Mouse (Mus musculus): ENCODE data around the gene Kif27. TPM values are rescaled to one million over a fixed set of nuclear protein-coding genes. Genes with fewer than 3 reads are reported as not detected.
A peak's percentile ranks its signal among the peaks of the same experiment; 100 is the strongest.

Kif27 gene
- polyA plus RNA-seq, 1 experiment from 2014 or later, result 0.98 TPM

DNA sequence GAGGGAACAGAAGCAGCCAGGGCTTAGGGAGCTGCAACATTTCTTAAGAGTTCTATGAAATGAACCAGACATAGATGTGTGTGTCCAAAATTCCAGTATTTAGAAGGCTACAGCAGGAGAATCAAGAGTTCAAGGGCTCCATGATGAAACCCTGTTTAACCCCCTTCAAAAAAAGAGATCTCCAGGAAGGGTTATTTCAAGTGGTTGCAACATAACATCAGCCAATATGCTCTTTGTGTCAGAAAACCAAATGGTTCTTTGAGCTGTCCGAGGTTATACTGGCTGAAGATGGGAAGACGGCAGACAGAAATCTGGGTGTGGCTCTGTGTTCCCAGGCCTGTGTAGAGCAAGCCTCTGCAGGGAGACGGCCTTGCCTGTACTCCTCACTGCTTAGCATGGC lies 63.3 kb downstream of the Kif27 start:
- no peak for DNase-seq (ENCODE audit: low spot score)
- H3K36me3 ChIP-seq, result no peaks in the 10 kb centered on the region
- no peaks in the 10 kb centered on the region for H3K27me3 ChIP-seq (ENCODE audit: low read depth, poor library complexity, severe bottlenecking)
- peaks cover 26% of the 10 kb centered on the region for H3K4me1 ChIP-seq
- H3K9me3 ChIP-seq (replicated peaks), result no peaks in the 10 kb centered on the region
- WGBS, result 84% methylated on average over 3 of the region's 3 CpGs
- no peak overlapping the region for H3K27ac ChIP-seq (replicated peaks)
- no peak overlapping the region for H3K4me3 ChIP-seq

GRCm38 (mm10) chr13:58292811-58293210 lies 66.1 kb downstream of the Kif27 start:
- Histone ChIP-seq H3K36me3 (no peaks in the 10 kb centered on the region), H3K4me1 (peaks cover 23% of the 10 kb centered on the region), H3K27ac (replicated peaks) (0 out of 2 replicates have a peak overlapping the region, but pooled peaks have one; percentile 28), H3K4me3 (no peak overlapping the region), H3K9me3 (replicated peaks) (no peaks in the 10 kb centered on the region), H3K27me3 (ENCODE audit: low read depth, poor library complexity, severe bottlenecking) (no peaks in the 10 kb centered on the region)
- 14% methylated on average over 5 of the region's 5 CpGs for WGBS
- peak; percentile 41 for DNase-seq (ENCODE audit: low spot score)

DNA sequence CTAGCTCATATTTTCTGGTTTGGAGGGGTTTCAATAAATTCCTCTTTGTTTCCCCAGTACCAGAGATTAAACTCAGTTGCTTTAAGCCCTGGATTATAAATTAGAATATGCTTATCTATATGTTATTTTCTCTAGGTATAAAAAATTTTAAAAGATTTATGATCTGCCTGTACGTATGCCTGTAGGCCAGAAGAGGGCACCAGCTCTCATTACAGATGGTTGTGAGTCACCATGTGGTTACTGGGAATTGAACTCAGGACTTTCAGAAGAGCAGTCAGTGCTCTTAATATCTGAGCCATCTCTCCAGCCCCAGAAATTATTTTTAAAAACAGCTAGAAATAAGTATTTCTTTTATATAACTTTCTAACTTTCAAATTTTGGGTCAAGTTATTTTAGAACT lies 69.6 kb downstream of the Kif27 start:
- Histone ChIP-seq H3K36me3 (no peaks in the 10 kb centered on the region), H3K27ac (replicated peaks) (no peak overlapping the region), H3K4me3 (no peak overlapping the region), H3K27me3 (ENCODE audit: low read depth, poor library complexity, severe bottlenecking) (no peaks in the 10 kb centered on the region), H3K9me3 (replicated peaks) (no peaks in the 10 kb centered on the region), H3K4me1 (peaks cover 19% of the 10 kb centered on the region)
- no peak for DNase-seq (ENCODE audit: low spot score)
- WGBS, result 67% methylated on average over 1 of the region's 1 CpGs

- no peak overlapping the region for H3K4me3 ChIP-seq
- H3K4me1 ChIP-seq, result peaks cover 9% of the 10 kb centered on the region
- 15% methylated on average over 13 of the region's 13 CpGs for whole genome bisulfite sequencing
- H3K36me3 ChIP-seq, result no peaks in the 10 kb centered on the region
- H3K9me3 ChIP-seq (replicated peaks), result no peaks in the 10 kb centered on the region
- DNase-seq (ENCODE audit: low spot score), result peak; percentile 87
- H3K27ac ChIP-seq (replicated peaks), result no peak overlapping the region
- no peaks in the 10 kb centered on the region for H3K27me3 ChIP-seq (ENCODE audit: low read depth, poor library complexity, severe bottlenecking)
Observed at GRCm38 (mm10) chr13:58287822-58288221, 71.1 kb downstream of the Kif27 start.

GRCm38 (mm10) chr13:58283466-58283865 lies 75.5 kb downstream of the Kif27 start:
- H3K27me3 ChIP-seq (ENCODE audit: low read depth, poor library complexity, severe bottlenecking), result no peaks in the 10 kb centered on the region
- H3K9me3 ChIP-seq (replicated peaks), result no peaks in the 10 kb centered on the region
- no peak for DNase-seq (ENCODE audit: low spot score)
- WGBS, result 66% methylated on average over 4 of the region's 4 CpGs
- no peaks in the 10 kb centered on the region for H3K4me1 ChIP-seq
- H3K27ac ChIP-seq (replicated peaks), result no peak overlapping the region
- H3K36me3 ChIP-seq, result no peaks in the 10 kb centered on the region
- no peak overlapping the region for H3K4me3 ChIP-seq

DNA sequence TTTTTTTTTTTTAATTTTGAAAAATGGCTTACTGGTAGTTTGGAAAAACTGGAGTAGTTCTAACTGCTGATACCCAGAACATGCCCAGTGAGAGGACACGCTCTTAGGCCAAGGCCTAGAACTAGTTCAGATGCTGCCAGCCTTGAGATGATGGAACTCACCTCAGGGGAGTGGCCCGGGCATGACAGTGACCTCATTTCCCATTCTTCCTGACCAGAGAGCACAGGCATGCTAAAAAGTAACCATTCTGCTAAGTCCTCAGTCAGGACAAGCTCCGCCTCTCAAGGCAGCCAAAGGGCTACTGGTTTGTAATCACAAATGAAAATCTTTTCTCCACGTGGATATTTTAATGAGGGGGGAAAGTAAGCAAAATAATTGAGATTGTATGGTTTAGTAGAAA lies 77.0 kb downstream of the Kif27 start:
- Histone ChIP-seq H3K4me3 (no peak overlapping the region), H3K27ac (replicated peaks) (no peak overlapping the region), H3K36me3 (no peaks in the 10 kb centered on the region), H3K9me3 (replicated peaks) (no peaks in the 10 kb centered on the region), H3K4me1 (no peaks in the 10 kb centered on the region), H3K27me3 (ENCODE audit: low read depth, poor library complexity, severe bottlenecking) (no peaks in the 10 kb centered on the region)
- DNase-seq (ENCODE audit: low spot score), result no peak
- 75% methylated on average over 4 of the region's 4 CpGs for WGBS

- peaks cover 11% of the 10 kb centered on the region for H3K4me1 ChIP-seq
- H3K9me3 ChIP-seq (replicated peaks), result no peaks in the 10 kb centered on the region
- H3K27ac ChIP-seq (replicated peaks), result no peak overlapping the region
- WGBS, result 91% methylated on average over 3 of the region's 3 CpGs
- H3K36me3 ChIP-seq, result no peaks in the 10 kb centered on the region
- DNase-seq (ENCODE audit: low spot score), result no peak
- peaks cover 11% of the 10 kb centered on the region for H3K27me3 ChIP-seq (ENCODE audit: low read depth, poor library complexity, severe bottlenecking)
- no peak overlapping the region for H3K4me3 ChIP-seq
Observed at GRCm38 (mm10) chr13:58280528-58280927, 78.4 kb downstream of the Kif27 start.

DNA sequence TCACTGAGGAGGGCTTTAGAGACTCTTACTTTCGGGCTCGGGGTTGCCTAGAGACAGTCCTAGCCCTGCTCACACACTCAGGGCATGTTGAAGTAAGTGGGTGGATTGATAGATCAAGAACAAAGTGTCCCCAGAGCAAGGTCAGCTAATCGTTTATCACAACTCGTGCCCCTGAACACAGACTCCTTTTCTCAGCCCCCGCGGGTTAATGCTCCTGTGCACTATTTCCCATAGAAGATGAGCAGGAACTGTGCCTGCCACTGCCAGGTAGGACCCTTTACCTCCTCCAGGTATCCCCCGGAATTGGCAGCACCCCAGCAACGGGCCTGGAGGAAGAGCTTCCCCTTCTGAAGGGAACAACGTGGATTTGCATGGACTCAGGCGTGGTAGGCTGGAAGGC lies 82.7 kb downstream of the Kif27 start:
- peaks cover 27% of the 10 kb centered on the region for H3K27me3 ChIP-seq (ENCODE audit: low read depth, poor library complexity, severe bottlenecking)
- H3K4me1 ChIP-seq, result peaks cover 35% of the 10 kb centered on the region
- no peak overlapping the region for H3K27ac ChIP-seq (replicated peaks)
- no peak overlapping the region for H3K4me3 ChIP-seq
- 82% methylated on average over 10 of the region's 10 CpGs for WGBS
- H3K9me3 ChIP-seq (replicated peaks), result no peaks in the 10 kb centered on the region
- H3K36me3 ChIP-seq, result no peaks in the 10 kb centered on the region
- no peak for DNase-seq (ENCODE audit: low spot score)

- Histone ChIP-seq H3K9me3 (replicated peaks) (no peaks in the 10 kb centered on the region), H3K27me3 (ENCODE audit: low read depth, poor library complexity, severe bottlenecking) (peaks cover 27% of the 10 kb centered on the region), H3K4me1 (peaks cover 35% of the 10 kb centered on the region), H3K4me3 (peak within 1 kb of the TSS; percentile 88), H3K36me3 (no peaks in the 10 kb centered on the region), H3K27ac (replicated peaks) (peak within 1 kb of the TSS; percentile 93)
- 77% methylated on average over 8 of the region's 8 CpGs for WGBS
- no peak for DNase-seq (ENCODE audit: low spot score)
Observed at GRCm38 (mm10) chr13:58275599-58275998, 83.3 kb downstream of the Kif27 start, which contains the start of gene Gkap1. Gene Gkap1, minus strand, starts transcription at chr13:58275699.

- H3K4me1 ChIP-seq, result peaks cover 35% of the 10 kb centered on the region
- no peak for DNase-seq (ENCODE audit: low spot score)
- H3K27ac ChIP-seq (replicated peaks), result peak overlapping the region; percentile 93
- H3K36me3 ChIP-seq, result no peaks in the 10 kb centered on the region
- H3K9me3 ChIP-seq (replicated peaks), result no peaks in the 10 kb centered on the region
- peak overlapping the region; percentile 88 for H3K4me3 ChIP-seq
- H3K27me3 ChIP-seq (ENCODE audit: low read depth, poor library complexity, severe bottlenecking), result peaks cover 27% of the 10 kb centered on the region
- WGBS, result 23% methylated on average over 9 of the region's 9 CpGs
Observed at GRCm38 (mm10) chr13:58275076-58275475, 83.8 kb downstream of the Kif27 start.

DNA sequence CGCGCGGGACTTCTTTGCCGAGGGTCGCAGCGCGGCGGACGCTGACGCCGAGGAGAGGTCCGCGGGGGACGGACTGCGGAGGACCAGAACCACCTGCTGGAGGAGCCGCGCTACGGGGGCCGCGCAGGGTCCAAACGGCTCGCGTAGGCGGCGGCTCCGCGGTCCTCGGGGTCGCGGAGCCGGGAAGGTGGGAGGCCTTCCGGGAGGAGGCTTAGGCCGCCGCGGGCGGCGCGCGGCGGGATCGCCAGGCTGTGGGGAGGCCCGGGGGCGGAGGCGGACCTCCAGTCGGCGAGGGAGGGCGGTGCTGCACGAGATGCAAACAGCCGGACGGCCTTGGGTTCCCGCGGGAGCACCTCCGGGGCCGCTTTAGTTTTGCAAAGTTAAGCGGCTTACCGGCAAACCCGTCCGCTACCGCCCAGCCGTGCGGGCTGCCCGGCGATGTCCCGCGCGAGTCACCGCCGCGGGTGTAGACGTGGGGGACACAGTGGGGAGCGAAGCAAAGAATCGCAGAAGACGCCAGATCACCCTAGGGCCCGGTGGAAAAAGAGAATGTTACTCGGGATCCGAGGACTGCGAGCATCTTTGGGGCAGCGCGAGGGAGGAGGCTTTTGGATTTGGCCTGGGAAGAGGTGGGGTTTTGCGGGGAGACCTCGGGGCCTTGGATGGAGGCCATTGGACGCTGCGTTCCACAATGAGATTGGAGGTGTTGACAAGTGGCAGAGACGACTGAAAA lies 84.5 kb downstream of the Kif27 start:
- peak; percentile 84 for DNase-seq (ENCODE audit: low spot score)
- WGBS, result under 1% methylated on average over 81 of the region's 84 CpGs
- Histone ChIP-seq H3K27me3 (ENCODE audit: low read depth, poor library complexity, severe bottlenecking) (peaks cover 27% of the 10 kb centered on the region), H3K27ac (replicated peaks) (peak overlapping the region; percentile 93), H3K4me3 (peak overlapping the region; percentile 88), H3K4me1 (peaks cover 35% of the 10 kb centered on the region), H3K9me3 (replicated peaks) (no peaks in the 10 kb centered on the region), H3K36me3 (no peaks in the 10 kb centered on the region)

DNA sequence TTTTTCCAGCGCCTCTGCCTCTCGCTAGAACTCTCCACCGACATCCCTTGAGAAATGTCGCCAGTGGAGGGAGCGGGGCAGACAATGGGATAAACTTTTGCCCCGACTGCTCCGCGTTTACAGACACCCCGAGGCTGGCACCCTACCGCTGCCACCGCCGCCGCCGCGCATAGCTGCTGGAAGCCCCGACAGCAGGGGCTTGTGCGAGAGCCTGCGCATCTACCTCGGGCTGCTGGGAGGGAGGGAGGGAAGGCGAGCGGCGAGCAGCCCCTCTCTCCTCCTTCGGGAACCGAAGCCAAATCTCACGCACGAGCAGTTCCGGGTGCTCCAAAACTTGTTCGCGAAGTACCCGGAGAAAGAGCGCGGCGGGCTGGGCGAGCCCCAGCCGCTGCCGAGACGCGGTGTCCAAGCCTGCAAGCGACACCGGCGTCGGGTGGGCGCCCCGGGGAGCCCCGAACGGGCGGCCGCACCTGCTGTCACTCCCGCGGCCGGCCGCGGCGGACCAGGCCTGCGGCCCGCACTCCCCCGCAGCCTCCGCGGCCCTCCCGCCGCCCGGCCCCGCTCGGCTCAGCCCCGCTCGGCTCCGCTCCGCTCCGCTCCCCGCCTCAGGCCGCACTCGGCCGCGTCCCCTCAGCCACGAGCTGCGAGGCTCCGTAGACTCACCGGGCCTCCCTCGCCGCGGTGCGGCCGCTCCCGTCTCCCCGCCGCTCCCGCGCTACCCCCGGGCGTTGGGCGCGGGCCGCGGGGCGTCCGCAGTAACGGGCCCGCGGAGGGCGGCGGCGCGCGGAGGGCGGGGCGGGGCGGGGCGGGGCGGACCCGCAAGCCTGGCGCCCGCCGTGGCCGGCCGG lies 85.3 kb downstream of the Kif27 start:
- Histone ChIP-seq H3K4me3 (peak overlapping the region; percentile 88), H3K4me1 (peaks cover 35% of the 10 kb centered on the region), H3K27ac (replicated peaks) (peak overlapping the region; percentile 93), H3K36me3 (no peaks in the 10 kb centered on the region), H3K9me3 (replicated peaks) (no peaks in the 10 kb centered on the region), H3K27me3 (ENCODE audit: low read depth, poor library complexity, severe bottlenecking) (peaks cover 27% of the 10 kb centered on the region)
- peak; percentile 66 for DNase-seq (ENCODE audit: low spot score)
- under 1% methylated on average over 113 of the region's 115 CpGs for WGBS

DNA sequence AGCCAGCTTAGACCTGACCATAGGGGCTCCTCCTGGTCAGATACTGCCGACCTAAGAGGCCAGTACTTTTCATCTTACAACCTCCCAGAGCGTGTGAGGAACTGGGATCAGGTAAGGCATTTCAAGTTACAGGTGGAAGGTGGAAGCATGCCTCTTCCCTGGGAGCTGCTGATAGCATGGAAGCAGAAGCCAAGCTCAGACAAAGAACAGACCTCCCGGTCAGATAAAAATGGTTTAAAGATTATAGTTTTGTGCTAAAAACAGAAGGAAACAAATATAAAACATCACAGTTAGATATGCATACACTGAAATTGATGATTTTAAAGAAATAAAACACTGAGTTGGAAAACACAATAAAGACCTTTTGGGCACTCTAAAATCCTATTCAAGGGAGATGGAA lies 92.1 kb downstream of the Kif27 start:
- Histone ChIP-seq H3K4me1 (no peaks in the 10 kb centered on the region), H3K36me3 (peaks cover 20% of the 10 kb centered on the region), H3K27ac (replicated peaks) (no peak overlapping the region), H3K4me3 (no peak overlapping the region), H3K27me3 (ENCODE audit: low read depth, poor library complexity, severe bottlenecking) (no peaks in the 10 kb centered on the region), H3K9me3 (replicated peaks) (no peaks in the 10 kb centered on the region)
- WGBS, result 85% methylated on average over 3 of the region's 3 CpGs
- no peak for DNase-seq (ENCODE audit: low spot score)
